Mouse (Mus musculus) cerebellum, adult 11 months (tissue): Measurements from ENCODE around the gene Ppp4r3b.

ENCODE experiments used
- DNase-seq: peaks from one replicate; pipeline ENCODE4 v3.0.0; 2022

Ppp4r3b gene

GRCm38 (mm10) chr11:29172563-29173124, at the start of gene Ppp4r3b:
Gene Ppp4r3b (plus strand): TSS chr11:29172890.
- peak; percentile 97 for DNase-seq

GRCm38 (mm10) chr11:29129862-29130384, 42.8 kb upstream of the Ppp4r3b start:
- DNase-seq, result no peak

- DNase-seq, result peak; percentile 82
Observed at GRCm38 (mm10) chr11:29130385-29131355, 42.0 kb upstream of the Ppp4r3b start, which contains the start of gene Pnpt1. Gene Pnpt1 (plus strand): TSS chr11:29130744.

- no peak for DNase-seq
Observed at GRCm38 (mm10) chr11:29140671-29141070, 32.0 kb upstream of the Ppp4r3b start.

- DNase-seq, result no peak
Observed at GRCm38 (mm10) chr11:29148901-29149300, 23.8 kb upstream of the Ppp4r3b start.

- DNase-seq, result no peak
Observed at GRCm38 (mm10) chr11:29163569-29163968, 9.1 kb upstream of the Ppp4r3b start.

- peak; percentile 55 for DNase-seq
Observed at GRCm38 (mm10) chr11:29171959-29172391, 715 bp upstream of the Ppp4r3b start.

GRCm38 (mm10) chr11:29173125-29173631, 488 bp downstream of the Ppp4r3b start:
- DNase-seq, result peak; percentile 50

GRCm38 (mm10) chr11:29173706-29174436, 1.2 kb downstream of the Ppp4r3b start:
- DNase-seq, result no peak

GRCm38 (mm10) chr11:29179319-29179718, 6.6 kb downstream of the Ppp4r3b start:
- DNase-seq, result no peak

- DNase-seq, result peak; percentile 49
Observed at GRCm38 (mm10) chr11:29180657-29181056, 8.0 kb downstream of the Ppp4r3b start.

- DNase-seq, result no peak
Observed at GRCm38 (mm10) chr11:29181751-29182150, 9.1 kb downstream of the Ppp4r3b start.

- DNase-seq, result no peak
Observed at GRCm38 (mm10) chr11:29188981-29189380, 16.3 kb downstream of the Ppp4r3b start.

GRCm38 (mm10) chr11:29203653-29204052, 31.0 kb downstream of the Ppp4r3b start:
- DNase-seq, result no peak

GRCm38 (mm10) chr11:29209774-29210173, 37.1 kb downstream of the Ppp4r3b start:
- DNase-seq, result no peak

- no peak for DNase-seq
Observed at GRCm38 (mm10) chr11:29216196-29216595, 43.5 kb downstream of the Ppp4r3b start.

- DNase-seq, result no peak
Observed at GRCm38 (mm10) chr11:29219055-29219454, 46.4 kb downstream of the Ppp4r3b start.

GRCm38 (mm10) chr11:29222310-29222709, 49.6 kb downstream of the Ppp4r3b start:
- no peak for DNase-seq

- DNase-seq, result no peak
Observed at GRCm38 (mm10) chr11:29224754-29225153, 52.1 kb downstream of the Ppp4r3b start.

- DNase-seq, result no peak
Observed at GRCm38 (mm10) chr11:29228957-29229356, 56.3 kb downstream of the Ppp4r3b start.

- DNase-seq, result no peak
Observed at GRCm38 (mm10) chr11:29233569-29233968, 60.9 kb downstream of the Ppp4r3b start.

- no peak for DNase-seq
Observed at GRCm38 (mm10) chr11:29237364-29237763, 64.7 kb downstream of the Ppp4r3b start.

- DNase-seq, result no peak
Observed at GRCm38 (mm10) chr11:29238047-29238446, 65.4 kb downstream of the Ppp4r3b start.
